Mouse (Mus musculus) erythroblast, embryonic 14.5 days (primary cell): ENCODE results near the gene Mbtd1. TPM values are rescaled to one million over a fixed set of nuclear protein-coding genes. Genes with fewer than 3 reads are reported as not detected.

Source experiments
- H3K27me3 ChIP-seq: 2 replicates; pipeline ENCODE4 v1.6.1; 2012; ENCODE audit warnings: inconsistent platforms; ENCODE audit not compliant: control insufficient read depth
- H3K36me3 ChIP-seq: 2 replicates; pipeline ENCODE4 v1.6.1; 2012; ENCODE audit warnings: mild to moderate bottlenecking, inconsistent platforms; ENCODE audit not compliant: control insufficient read depth
- H3K4me1 ChIP-seq: 2 replicates; pipeline ENCODE4 v1.6.1; 2012; ENCODE audit warnings: inconsistent platforms; ENCODE audit not compliant: control insufficient read depth
- H3K4me3 ChIP-seq: replicated peaks from 2 replicates; pipeline ENCODE3; 2012; ENCODE audit warnings: moderate library complexity, mild to moderate bottlenecking, inconsistent platforms
- H3K9me3 ChIP-seq: 2 replicates; pipeline ENCODE4 v1.6.1; 2012; ENCODE audit warnings: low read length, inconsistent platforms, mixed read lengths; ENCODE audit not compliant: control insufficient read depth
- GATA1 ChIP-seq: IDR thresholded peaks from 2 replicates; pipeline ENCODE4 v1.6.1; 2012; ENCODE audit warnings: low read length, inconsistent platforms, mixed read lengths
- TAL1 ChIP-seq: IDR thresholded peaks from 3 replicates; pipeline ENCODE4 v1.6.1; 2012; ENCODE audit warnings: low read length, inconsistent platforms, mixed read lengths
- polyA plus RNA-seq: library from polyadenylated mRNA; stranded (reverse); fragments of >175 nt; gene quantifications from 2 replicates; pipeline ENCODE4 v1.2.3, GENCODE M21; 2012

The Mbtd1 gene
- polyA plus RNA-seq, 1 experiment, result 0.09 TPM

- H3K4me3 ChIP-seq, result no peak overlapping the region
- H3K9me3 ChIP-seq, result no peaks in the 10 kb centered on the region
- TF ChIP-seq GATA1, result no peak
- TF ChIP-seq TAL1, result no peak
- H3K27me3 ChIP-seq, result no peaks in the 10 kb centered on the region
- peaks cover 63% of the 10 kb centered on the region for H3K36me3 ChIP-seq
- H3K4me1 ChIP-seq, result no peaks in the 10 kb centered on the region
These were observed 43.5 kb downstream of the Mbtd1 start for GRCm38 (mm10) chr11:93929106-93929505.

- H3K36me3 ChIP-seq, result peaks cover 29% of the 10 kb centered on the region
- H3K4me1 ChIP-seq, result no peaks in the 10 kb centered on the region
- H3K4me3 ChIP-seq, result no peak overlapping the region
- no peaks in the 10 kb centered on the region for H3K9me3 ChIP-seq
- H3K27me3 ChIP-seq, result no peaks in the 10 kb centered on the region
- TF ChIP-seq TAL1 (no peak), GATA1 (no peak)
These were observed 55.3 kb downstream of the Mbtd1 start for GRCm38 (mm10) chr11:93940906-93941305.

GRCm38 (mm10) chr11:93944986-93945385 is 59.3 kb downstream of the Mbtd1 start:
- Histone ChIP-seq H3K4me1 (no peaks in the 10 kb centered on the region), H3K4me3 (no peak overlapping the region), H3K9me3 (no peaks in the 10 kb centered on the region), H3K36me3 (peaks cover 19% of the 10 kb centered on the region), H3K27me3 (no peaks in the 10 kb centered on the region)
- TF ChIP-seq TAL1 (no peak), GATA1 (no peak)

- no peak overlapping the region for H3K4me3 ChIP-seq
- no peaks in the 10 kb centered on the region for H3K9me3 ChIP-seq
- H3K36me3 ChIP-seq, result peaks cover 13% of the 10 kb centered on the region
- no peaks in the 10 kb centered on the region for H3K27me3 ChIP-seq
- no peak for TF ChIP-seq GATA1
- no peak for TF ChIP-seq TAL1
- no peaks in the 10 kb centered on the region for H3K4me1 ChIP-seq
These were observed 63.4 kb downstream of the Mbtd1 start for GRCm38 (mm10) chr11:93948887-93949567.

GRCm38 (mm10) chr11:93950045-93950444 is 64.4 kb downstream of the Mbtd1 start:
- Histone ChIP-seq H3K9me3 (no peaks in the 10 kb centered on the region), H3K36me3 (peaks cover 13% of the 10 kb centered on the region), H3K4me3 (no peak overlapping the region), H3K4me1 (peaks cover 4% of the 10 kb centered on the region), H3K27me3 (peaks cover 4% of the 10 kb centered on the region)
- TF ChIP-seq GATA1 (no peak), TAL1 (no peak)

GRCm38 (mm10) chr11:93952376-93952775 is 66.7 kb downstream of the Mbtd1 start:
- H3K27me3 ChIP-seq, result peaks cover 7% of the 10 kb centered on the region
- peaks cover 13% of the 10 kb centered on the region for H3K36me3 ChIP-seq
- no peak for TF ChIP-seq GATA1
- no peak for TF ChIP-seq TAL1
- no peaks in the 10 kb centered on the region for H3K9me3 ChIP-seq
- H3K4me1 ChIP-seq, result peaks cover 26% of the 10 kb centered on the region
- H3K4me3 ChIP-seq, result no peak overlapping the region

GRCm38 (mm10) chr11:93954738-93955255 is 69.1 kb downstream of the Mbtd1 start:
- no peak for TF ChIP-seq GATA1
- no peak for TF ChIP-seq TAL1
- peaks cover 28% of the 10 kb centered on the region for H3K4me1 ChIP-seq
- H3K4me3 ChIP-seq, result peak overlapping the region; percentile 69
- peaks cover 26% of the 10 kb centered on the region for H3K36me3 ChIP-seq
- no peaks in the 10 kb centered on the region for H3K9me3 ChIP-seq
- peaks cover 7% of the 10 kb centered on the region for H3K27me3 ChIP-seq

- TF ChIP-seq TAL1, result no peak
- no peak for TF ChIP-seq GATA1
- Histone ChIP-seq H3K4me3 (peak overlapping the region; percentile 69), H3K27me3 (peaks cover 7% of the 10 kb centered on the region), H3K4me1 (peaks cover 28% of the 10 kb centered on the region), H3K9me3 (no peaks in the 10 kb centered on the region), H3K36me3 (peaks cover 31% of the 10 kb centered on the region)
These were observed 69.9 kb downstream of the Mbtd1 start for GRCm38 (mm10) chr11:93955256-93956150.

GRCm38 (mm10) chr11:93956159-93956558 is 70.5 kb downstream of the Mbtd1 start, which contains the start of gene Nme2:
Gene Nme2 (minus strand): TSS chr11:93956259.
- peak within 1 kb of the TSS; percentile 69 for H3K4me3 ChIP-seq
- no peak for TF ChIP-seq GATA1
- TF ChIP-seq TAL1, result no peak
- no peaks in the 10 kb centered on the region for H3K9me3 ChIP-seq
- H3K36me3 ChIP-seq, result peaks cover 37% of the 10 kb centered on the region
- H3K27me3 ChIP-seq, result peaks cover 7% of the 10 kb centered on the region
- H3K4me1 ChIP-seq, result peaks cover 28% of the 10 kb centered on the region
